Mouse (Mus musculus) c-Kit-negative CD71-positive TER-119-positive erythroid progenitor cells, embryonic 14.5 days (primary cell): ENCODE data around the gene Cyren.

ENCODE experiments used
- DNase-seq: peaks from one replicate; pipeline ENCODE4 v3.0.0-alpha.2; 2013; ENCODE audit warnings: low read depth, low spot score

Gene Cyren

GRCm38 (mm10) chr6:34899127-34899526, 21.3 kb upstream of the Cyren start:
- no peak for DNase-seq

GRCm38 (mm10) chr6:34896168-34896780, 18.4 kb upstream of the Cyren start:
- no peak for DNase-seq

- no peak for DNase-seq
Measured at GRCm38 (mm10) chr6:34895569-34895968, 17.7 kb upstream of the Cyren start.

- DNase-seq = no peak
Measured at GRCm38 (mm10) chr6:34889185-34889584, 11.3 kb upstream of the Cyren start.

- no peak for DNase-seq
Measured at GRCm38 (mm10) chr6:34887131-34887850, 9.4 kb upstream of the Cyren start.

- no peak for DNase-seq
Measured at GRCm38 (mm10) chr6:34884724-34885123, 6.9 kb upstream of the Cyren start.

- no peak for DNase-seq
Measured at GRCm38 (mm10) chr6:34879911-34880475, 2.1 kb upstream of the Cyren start.

- DNase-seq = no peak
Measured at GRCm38 (mm10) chr6:34879101-34879740, 1.4 kb upstream of the Cyren start.

GRCm38 (mm10) chr6:34876835-34877156, 1.1 kb downstream of the Cyren start:
- DNase-seq = no peak

GRCm38 (mm10) chr6:34875966-34876834, 1.7 kb downstream of the Cyren start:
- peak; percentile 64 for DNase-seq

GRCm38 (mm10) chr6:34875268-34875761, 2.5 kb downstream of the Cyren start:
- peak; percentile 42 for DNase-seq

- DNase-seq = peak; percentile 62
Measured at GRCm38 (mm10) chr6:34874101-34874921, 3.5 kb downstream of the Cyren start.

GRCm38 (mm10) chr6:34872871-34873270, 5.0 kb downstream of the Cyren start:
- no peak for DNase-seq

GRCm38 (mm10) chr6:34871929-34872328, 5.9 kb downstream of the Cyren start:
- no peak for DNase-seq

GRCm38 (mm10) chr6:34870724-34871123, 7.1 kb downstream of the Cyren start:
- DNase-seq = no peak

- no peak for DNase-seq
Measured at GRCm38 (mm10) chr6:34870136-34870535, 7.7 kb downstream of the Cyren start.

- DNase-seq = peak; percentile 68
Measured at GRCm38 (mm10) chr6:34869225-34869915, 8.5 kb downstream of the Cyren start.

- no peak for DNase-seq
Measured at GRCm38 (mm10) chr6:34868507-34869217, 9.2 kb downstream of the Cyren start.

- no peak for DNase-seq
Measured at GRCm38 (mm10) chr6:34867995-34868350, 9.9 kb downstream of the Cyren start.
